In genomic region chr7:128412071-128412833, GRCm38 (mm10) we compare ENCODE assay signal across 12 mouse cellular contexts. TPM values are rescaled to one million over a fixed set of nuclear protein-coding genes. Genes with fewer than 3 reads are reported as not detected.
DNase-seq lines count a peak whose midpoint lies in the region; ATAC-seq and TF ChIP-seq lines count a peak whose summit lies in the region.
"Had no signal": no experiment of that assay in that cellular context is flagged by ENCODE, and none has a peak within 500 bp of the region (broad histone marks: within the 10 kb centered on the region; RNA-seq: fewer than 3 reads in every experiment).

No protein-coding gene starts in this region.

- H3K36me3 ChIP-seq in midbrain, postnatal 0 days (ENCODE audit: insufficient read depth, low read length): no peaks in the 10 kb centered on the region

- H3K27me3 ChIP-seq in midbrain, postnatal 0 days (ENCODE audit: insufficient read depth, low read length): no peaks in the 10 kb centered on the region

- DNase-seq in gastrocnemius, adult 2 months: no peak
- DNase-seq in gastrocnemius, postnatal 14 days: no peak
- DNase-seq in CD4-positive helper T cell, adult 2 months (ENCODE audit: low read depth, low spot score): peak; percentile 30
- DNase-seq in lung, postnatal 14 days: peak; percentile 13
- no peak for DNase-seq in ovary, postnatal 36 days (ENCODE audit: low spot score)
- no peak for DNase-seq in midbrain, postnatal 0 days (ENCODE audit: low spot score)
- no peak for DNase-seq in spleen, postnatal 14 days (ENCODE audit: low spot score in 2 of 2)
- DNase-seq: adrenal gland, adult 8-10 months; cerebellum, adult 2 months; gastrocnemius, postnatal 10 days; kidney, adult 18-20 months had no signal

- H3K9me3 ChIP-seq in midbrain, postnatal 0 days (ENCODE audit: low read length): no peaks in the 10 kb centered on the region

- no peak for TF ChIP-seq CTCF in gastrocnemius, adult 2 months (IDR thresholded peaks at IDR 0.05)
- TF ChIP-seq CTCF in midbrain, postnatal 0 days (IDR thresholded peaks at IDR 0.05): no peak

- H3K27ac ChIP-seq in gastrocnemius, adult 2 months: peak overlapping the region; percentile 8; the same call in 1 of the 2 replicates
- no peak overlapping the region for H3K27ac ChIP-seq in midbrain, postnatal 0 days (ENCODE audit: low read depth, low read length)

- no peak overlapping the region for H3K4me2 ChIP-seq in midbrain, postnatal 0 days (ENCODE audit: low read depth, low read length, poor library complexity, severe bottlenecking)

- H3K4me3 ChIP-seq in gastrocnemius, adult 2 months: peak overlapping the region; percentile 11; the same call in 1 of the 2 replicates
- H3K4me3 ChIP-seq in midbrain, postnatal 0 days (ENCODE audit: low read depth, low read length): no peak overlapping the region

- H3K4me1 ChIP-seq in midbrain, postnatal 0 days (ENCODE audit: insufficient read depth, low read length): no peaks in the 10 kb centered on the region

- no peak overlapping the region for H3K9ac ChIP-seq in midbrain, postnatal 0 days (replicated peaks; ENCODE audit: low read length, poor library complexity, severe bottlenecking)

- WGBS in midbrain, postnatal 0 days: 65% methylated on average over 10 of the region's 10 CpGs

- peak; percentile 54 for ATAC-seq in granulocyte monocyte progenitor cell, adult 5-6 weeks (replicated peaks; ENCODE audit: poor library complexity, severe bottlenecking)
- ATAC-seq in midbrain, postnatal 0 days (ENCODE audit: low FRiP score): no peak

- intact Hi-C loops in gastrocnemius, adult 2 months (cut with DNase I): no loop called here
- intact Hi-C loops in gastrocnemius, postnatal 14 days (cut with DNase I; ENCODE audit: low total_unique reads): no loop called here

RNA-seq across cellular contexts. Expression of gene Rgs10, which starts 6.3 kb away (rescaled TPM):
- 1 to 10 TPM; 2.0 to 4.8 TPM for total RNA-seq in gastrocnemius, adult 2 months (2021)
- total RNA-seq in gastrocnemius, postnatal 14 days (2021): 1 to 10 TPM; 5.4 to 6.1 TPM
- total RNA-seq in granulocyte monocyte progenitor cell, adult 5-6 weeks (2014; fragmentation: Nextera tagmentation): 89.9 and 96.4 TPM in 2 replicates
- 36.1 and 66.2 TPM in 2 replicates for total RNA-seq in granulocyte monocyte progenitor cell, adult 5-6 weeks (2017)
- 77.4 and 84.6 TPM in 2 replicates for total RNA-seq in midbrain, postnatal 0 days (2014; rRNA removed)
- polyA plus RNA-seq in midbrain, postnatal 0 days (2015; fragmentation: Nextera tagmentation; extraction: Ambion mirVana): 89.3 and 91.0 TPM in 2 replicates

RNA-seq across cellular contexts. Expression of gene Tial1, which starts 49.3 kb away (rescaled TPM):
- total RNA-seq in gastrocnemius, adult 2 months (2021): 10 to 100 TPM; 46.9 to 50.7 TPM
- total RNA-seq in gastrocnemius, postnatal 14 days (2021): 10 to 100 TPM; 39.8 to 41.5 TPM
- total RNA-seq in granulocyte monocyte progenitor cell, adult 5-6 weeks (2014; fragmentation: Nextera tagmentation): 157 TPM in 2 replicates
- 66.7 and 68.0 TPM in 2 replicates for total RNA-seq in granulocyte monocyte progenitor cell, adult 5-6 weeks (2017)
- 47.2 and 57.1 TPM in 2 replicates for total RNA-seq in midbrain, postnatal 0 days (2014; rRNA removed)
- polyA plus RNA-seq in midbrain, postnatal 0 days (2015; fragmentation: Nextera tagmentation; extraction: Ambion mirVana): 24.8 and 29.9 TPM in 2 replicates

Comparison
In these comparisons a context has a peak if more than half of its experiments do, and no peak if none do; other contexts are left out.
1. DNase-seq: peak in CD4-positive helper T cell, adult 2 months (single experiment) and lung, postnatal 14 days (single experiment); none in gastrocnemius, adult 2 months (single experiment), gastrocnemius, postnatal 14 days (single experiment), ovary, postnatal 36 days (single experiment), midbrain, postnatal 0 days (single experiment) and spleen, postnatal 14 days (0 of 2).
2. RNA of gene Rgs10, which starts 6.3 kb away (total RNA-seq): 36.1 to 96.4 TPM in granulocyte monocyte progenitor cell, adult 5-6 weeks and 77.4 to 84.6 TPM in midbrain, postnatal 0 days; 5.4 to 6.1 TPM in gastrocnemius, postnatal 14 days and 2.0 to 4.8 TPM in gastrocnemius, adult 2 months; every median in the first group is over 4 times any median in the second.